Comparison of ENCODE assay signal across 27 mouse cellular contexts in genomic region chr14:59607021-59607420, GRCm38 (mm10). TPM values are rescaled to one million over a fixed set of nuclear protein-coding genes. Genes with fewer than 3 reads are reported as not detected.
DNase-seq lines count a peak whose midpoint lies in the region; ATAC-seq lines count a peak whose summit lies in the region.
"Had no signal": no experiment of that assay in that cellular context is flagged by ENCODE, and none has a peak within 500 bp of the region (broad histone marks: within the 10 kb centered on the region; RNA-seq: fewer than 3 reads in every experiment).

No protein-coding gene starts in this region.

- H3K9me3 ChIP-seq in forebrain, embryonic 10.5 days: no peaks in the 10 kb centered on the region
- no peaks in the 10 kb centered on the region for H3K9me3 ChIP-seq in forebrain, embryonic 13.5 days (replicated peaks)
- H3K9me3 ChIP-seq in midbrain, embryonic 11.5 days (ENCODE audit: control insufficient read depth, low read length): no peaks in the 10 kb centered on the region
- no peaks in the 10 kb centered on the region for H3K9me3 ChIP-seq in midbrain, embryonic 10.5 days (replicated peaks)
- H3K9me3 ChIP-seq: forebrain, embryonic 15.5 days; heart, embryonic 10.5 days; heart, embryonic 13.5 days had no signal

- peaks cover 12% of the 10 kb centered on the region for H3K27me3 ChIP-seq in forebrain, embryonic 10.5 days (ENCODE audit: poor library complexity, severe bottlenecking)
- peaks cover 7% of the 10 kb centered on the region; the same call in 1 of the 2 replicates for H3K27me3 ChIP-seq in forebrain, embryonic 13.5 days
- H3K27me3 ChIP-seq in midbrain, embryonic 11.5 days (ENCODE audit: control insufficient read depth, insufficient read depth, low read length): no peaks in the 10 kb centered on the region
- no peaks in the 10 kb centered on the region for H3K27me3 ChIP-seq in midbrain, embryonic 10.5 days (ENCODE audit: low read depth, poor library complexity, severe bottlenecking)

- no peak for ATAC-seq in forebrain, embryonic 13.5 days
- no peak for ATAC-seq in midbrain, embryonic 11.5 days (ENCODE audit: low FRiP score)
- ATAC-seq in granulocyte monocyte progenitor cell, adult 5-6 weeks (replicated peaks; ENCODE audit: poor library complexity, severe bottlenecking): peak; percentile 49; the same call in 1 of the 2 replicates
- ATAC-seq: activated CD4-positive, CD25-positive, alpha-beta regulatory T cell, adult 4 months; CD4-positive, CD25-positive, alpha-beta regulatory T cell, adult 4 months; forebrain, embryonic 15.5 days; hindbrain, postnatal 0 days; inflammation-experienced regulatory T-cells, adult 6 months; intestine, embryonic 16.5 days had no signal

- H3K4me2 ChIP-seq in forebrain, embryonic 13.5 days: no peak overlapping the region
- no peak overlapping the region for H3K4me2 ChIP-seq in midbrain, embryonic 11.5 days
- H3K4me2 ChIP-seq: forebrain, embryonic 15.5 days; heart, embryonic 13.5 days; hindbrain, embryonic 14.5 days had no signal

- H3K9ac ChIP-seq in forebrain, embryonic 13.5 days: no peak overlapping the region
- H3K9ac ChIP-seq in midbrain, embryonic 11.5 days (ENCODE audit: low read length): no peak overlapping the region
- H3K9ac ChIP-seq: forebrain, embryonic 15.5 days; heart, embryonic 13.5 days; hindbrain, embryonic 14.5 days had no signal

- 0 out of 2 replicates have a peak overlapping the region, but pooled peaks have one; percentile 63 for H3K27ac ChIP-seq in forebrain, embryonic 10.5 days
- H3K27ac ChIP-seq in forebrain, embryonic 13.5 days: no peak overlapping the region
- no peak overlapping the region for H3K27ac ChIP-seq in midbrain, embryonic 11.5 days (ENCODE audit: low read depth, low read length)
- no peak overlapping the region for H3K27ac ChIP-seq in midbrain, embryonic 10.5 days (replicated peaks)
- H3K27ac ChIP-seq: forebrain, embryonic 15.5 days; heart, embryonic 10.5 days; heart, embryonic 13.5 days; hindbrain, embryonic 14.5 days; hindbrain, postnatal 0 days had no signal

- no peak for DNase-seq in forebrain, embryonic 10.5 days (ENCODE audit: extremely low spot score, low spot score)
- DNase-seq in midbrain, embryonic 11.5 days (ENCODE audit: low spot score, missing footprints): peak; percentile 60
- no peak for DNase-seq in midbrain, embryonic 10.5 days (ENCODE audit: low spot score)
- DNase-seq in thymus, postnatal 14 days: no peak
- DNase-seq in frontal cortex, postnatal 36 days (ENCODE audit: low spot score in 2 of 2): no peak
- DNase-seq: adrenal gland, adult 8-10 months; adrenal gland, postnatal 25 days; cerebellum, adult 18-20 months; cerebellum, adult 9-10 months; cerebellum, postnatal 14 days; embryo, embryonic 11 days; gastrocnemius, postnatal 10 days; gastrocnemius, postnatal 36 days; heart, adult 18-20 months; heart, postnatal 14 days; heart, postnatal 4 days had no signal

- no peak overlapping the region for H3K4me3 ChIP-seq in forebrain, embryonic 10.5 days
- H3K4me3 ChIP-seq in forebrain, embryonic 13.5 days: no peak overlapping the region
- no peak overlapping the region for H3K4me3 ChIP-seq in midbrain, embryonic 11.5 days (ENCODE audit: low read depth, low read length)
- H3K4me3 ChIP-seq in midbrain, embryonic 10.5 days: no peak overlapping the region
- H3K4me3 ChIP-seq: forebrain, embryonic 15.5 days; heart, embryonic 10.5 days; heart, embryonic 13.5 days had no signal

- WGBS in forebrain, embryonic 10.5 days: 53% methylated on average over 3 of the region's 3 CpGs
- 65% methylated on average over 3 of the region's 3 CpGs for WGBS in forebrain, embryonic 13.5 days
- WGBS in midbrain, embryonic 11.5 days: 46% methylated on average over 3 of the region's 3 CpGs
- 62% methylated on average over 3 of the region's 3 CpGs for WGBS in midbrain, embryonic 10.5 days

- H3K4me1 ChIP-seq in forebrain, embryonic 10.5 days: peaks cover 13% of the 10 kb centered on the region
- H3K4me1 ChIP-seq in forebrain, embryonic 13.5 days: no peaks in the 10 kb centered on the region
- no peaks in the 10 kb centered on the region for H3K4me1 ChIP-seq in midbrain, embryonic 11.5 days (ENCODE audit: control insufficient read depth, insufficient read depth, low read length)
- H3K4me1 ChIP-seq in midbrain, embryonic 10.5 days: peaks cover 8% of the 10 kb centered on the region; the same call in 1 of the 2 replicates
- H3K4me1 ChIP-seq: forebrain, embryonic 15.5 days; heart, embryonic 13.5 days had no signal

- H3K36me3 ChIP-seq in forebrain, embryonic 10.5 days (replicated peaks): no peaks in the 10 kb centered on the region
- no peaks in the 10 kb centered on the region for H3K36me3 ChIP-seq in forebrain, embryonic 13.5 days (ENCODE audit: poor library complexity, severe bottlenecking)
- H3K36me3 ChIP-seq in midbrain, embryonic 11.5 days (ENCODE audit: control insufficient read depth, insufficient read depth, low read length): no peaks in the 10 kb centered on the region
- no peaks in the 10 kb centered on the region for H3K36me3 ChIP-seq in midbrain, embryonic 10.5 days
- H3K36me3 ChIP-seq: forebrain, embryonic 15.5 days; heart, embryonic 10.5 days; heart, embryonic 13.5 days had no signal

RNA-seq across cellular contexts. Expression of gene Cdadc1, which starts 9.3 kb away (rescaled TPM):
- 23.5 and 26.6 TPM in 2 replicates for polyA plus RNA-seq in forebrain, embryonic 10.5 days (2016; fragmentation: Nextera tagmentation; extraction: Ambion mirVana)
- polyA plus RNA-seq in forebrain, embryonic 13.5 days (2015; fragmentation: Nextera tagmentation; extraction: Ambion mirVana): 32.4 and 38.4 TPM in 2 replicates
- 33.3 and 33.7 TPM in 2 replicates for polyA plus RNA-seq in midbrain, embryonic 11.5 days (2014; fragmentation: Nextera tagmentation; extraction: Ambion mirVana)
- 26.9 and 28.9 TPM in 2 replicates for polyA plus RNA-seq in midbrain, embryonic 10.5 days (2016; fragmentation: Nextera tagmentation; extraction: Ambion mirVana)
- total RNA-seq in granulocyte monocyte progenitor cell, adult 5-6 weeks (2014; fragmentation: Nextera tagmentation): 42.4 and 43.6 TPM in 2 replicates
- total RNA-seq in granulocyte monocyte progenitor cell, adult 5-6 weeks (2017): 27.7 and 33.7 TPM in 2 replicates

RNA-seq across cellular contexts. Expression of gene Shisa2, which starts 18.1 kb away (rescaled TPM):
- 23.3 and 30.5 TPM in 2 replicates for polyA plus RNA-seq in forebrain, embryonic 10.5 days (2016; fragmentation: Nextera tagmentation; extraction: Ambion mirVana)
- polyA plus RNA-seq in forebrain, embryonic 13.5 days (2015; fragmentation: Nextera tagmentation; extraction: Ambion mirVana): 26.6 and 31.1 TPM in 2 replicates
- polyA plus RNA-seq in midbrain, embryonic 11.5 days (2014; fragmentation: Nextera tagmentation; extraction: Ambion mirVana): 11.2 and 12.0 TPM in 2 replicates
- polyA plus RNA-seq in midbrain, embryonic 10.5 days (2016; fragmentation: Nextera tagmentation; extraction: Ambion mirVana): 7.6 and 8.8 TPM in 2 replicates
- total RNA-seq in granulocyte monocyte progenitor cell, adult 5-6 weeks (2014; fragmentation: Nextera tagmentation): 1.3 and 2.4 TPM in 2 replicates
- total RNA-seq in granulocyte monocyte progenitor cell, adult 5-6 weeks (2017): 0.82 and 0.95 TPM in 2 replicates
- polyA plus RNA-seq: CD4-positive, CD25-positive, alpha-beta regulatory T cell, adult 4 months; inflammation-experienced regulatory T-cells, adult 6 months had no signal
